Mouse (Mus musculus): Measurements from ENCODE around the gene Vwa3b. TPM values are rescaled to one million over a fixed set of nuclear protein-coding genes. Genes with fewer than 3 reads are reported as not detected.

The Vwa3b gene
- 0.23 and 0.29 TPM in 2 replicates for polyA plus RNA-seq (2015; fragmentation: Nextera tagmentation; extraction: Ambion mirVana)

DNA sequence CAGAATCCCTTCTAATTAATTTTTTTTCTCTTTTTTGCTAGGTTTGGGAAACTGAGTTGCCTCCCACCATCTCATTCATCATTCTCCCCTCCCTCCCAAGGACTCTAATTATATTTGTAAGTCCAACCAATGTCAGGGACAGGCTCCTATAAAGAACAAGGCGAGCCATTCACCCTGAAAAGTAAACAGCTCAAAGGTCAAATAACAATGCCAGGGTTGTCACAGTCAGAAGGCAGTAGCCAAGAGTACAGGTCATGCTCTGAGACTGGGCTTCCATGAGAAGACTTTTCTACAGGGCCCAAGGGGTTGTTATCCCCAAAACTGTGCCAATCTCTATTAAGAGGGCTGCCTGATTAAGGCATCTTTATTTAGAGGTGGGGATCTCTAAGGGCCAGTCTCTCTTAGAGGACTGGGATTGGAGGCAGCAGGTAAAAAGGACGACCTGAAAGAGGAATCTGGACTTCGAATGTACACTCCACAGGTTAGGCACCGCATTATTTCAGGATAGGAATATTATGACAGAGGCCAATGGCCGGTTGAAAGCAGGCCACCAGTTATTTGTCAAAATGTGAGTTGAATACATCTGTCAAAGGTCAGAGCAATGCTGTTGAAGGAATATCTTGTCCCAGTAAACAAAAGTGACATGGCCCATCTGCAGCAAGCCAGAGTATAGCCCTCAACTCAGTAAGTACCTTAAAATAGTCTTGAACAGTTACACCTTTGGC lies at the start of gene Vwa3b:
Vwa3b (plus strand) TSS at position 635 of the 725 bp plus-strand sequence.
- no peaks in the 10 kb centered on the region for H3K9me3 ChIP-seq (replicated peaks)
- peaks cover 10% of the 10 kb centered on the region for H3K4me1 ChIP-seq (replicated peaks)
- no peaks in the 10 kb centered on the region for H3K36me3 ChIP-seq
- 80% methylated on average over 5 of the region's 5 CpGs for WGBS
- H3K27ac ChIP-seq = no peak within 1 kb of the TSS
- H3K4me2 ChIP-seq = no peak within 1 kb of the TSS
- no peak within 1 kb of the TSS for H3K9ac ChIP-seq
- H3K4me3 ChIP-seq = no peak within 1 kb of the TSS
- H3K27me3 ChIP-seq = 0 out of 2 replicates have a peak, but pooled peaks cover 3% of the 10 kb centered on the region
- ATAC-seq (replicated peaks; ENCODE audit: insufficient number of reproducible peaks, insufficient read depth, low FRiP score, low read depth) = no peak

DNA sequence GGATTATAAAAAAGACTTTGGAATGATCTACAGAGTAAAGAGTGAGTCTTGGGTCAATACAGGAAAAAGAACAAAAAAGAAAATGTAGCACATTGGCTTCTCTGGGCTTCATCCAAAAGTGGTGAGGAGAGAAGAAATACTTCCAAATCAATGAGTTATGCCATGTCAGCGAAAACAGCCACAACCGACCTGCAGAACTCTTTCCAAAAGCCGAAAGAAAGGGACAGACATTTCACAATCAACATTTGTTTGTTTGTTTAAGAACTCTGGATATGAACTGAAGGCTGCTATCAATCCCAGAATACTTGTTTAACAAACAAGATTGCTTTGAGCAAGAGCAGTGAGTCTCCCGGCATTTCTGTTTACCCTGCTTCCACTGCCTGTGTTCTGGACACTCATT lies 49.6 kb upstream of the Vwa3b start:
- WGBS = 68% methylated on average over 4 of the region's 4 CpGs
- Histone ChIP-seq H3K27ac (no peak overlapping the region), H3K27me3 (no peaks in the 10 kb centered on the region), H3K4me3 (no peak overlapping the region), H3K36me3 (no peaks in the 10 kb centered on the region), H3K9ac (no peak overlapping the region), H3K4me2 (no peak overlapping the region), H3K9me3 (replicated peaks) (no peaks in the 10 kb centered on the region), H3K4me1 (replicated peaks) (no peaks in the 10 kb centered on the region)
- no peak for ATAC-seq (replicated peaks; ENCODE audit: insufficient number of reproducible peaks, insufficient read depth, low FRiP score, low read depth)

DNA sequence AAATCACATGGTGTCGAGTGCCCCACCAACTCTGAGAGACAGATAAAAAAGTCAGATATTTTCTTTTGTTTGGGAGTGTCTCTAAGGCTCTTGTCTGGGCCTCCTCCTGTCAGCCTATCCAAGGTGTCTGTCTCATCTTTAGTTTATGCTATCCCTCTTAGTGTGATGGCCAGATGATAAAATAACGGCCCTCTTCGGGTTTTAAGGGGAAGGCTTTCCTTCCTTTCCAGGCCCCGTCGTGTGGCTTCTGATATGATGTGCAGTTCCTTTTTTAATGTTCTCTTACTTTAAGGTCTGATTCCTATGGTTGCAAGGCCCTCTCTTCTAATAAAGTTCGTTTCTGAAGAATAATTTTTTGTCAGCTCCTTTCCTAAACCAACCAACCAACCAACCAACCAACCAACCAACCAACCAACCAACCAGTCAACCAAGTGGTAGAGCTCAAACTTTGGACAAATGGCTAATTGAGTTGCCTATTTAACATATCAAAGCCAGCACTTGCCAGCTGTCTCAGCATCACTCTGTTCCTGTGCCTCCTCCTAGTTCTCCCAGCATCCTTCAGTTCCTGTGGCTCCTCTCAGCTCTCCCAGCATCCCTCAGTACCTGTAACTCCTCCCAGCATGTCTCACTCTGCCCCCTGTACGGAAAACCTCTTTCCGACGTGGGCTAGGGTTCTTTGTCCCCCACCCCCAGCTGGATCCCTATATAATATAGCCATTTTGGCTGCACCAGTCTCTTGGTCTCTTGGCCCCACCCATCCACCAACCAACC lies 44.0 kb upstream of the Vwa3b start:
- Histone ChIP-seq H3K36me3 (no peaks in the 10 kb centered on the region), H3K9ac (no peak overlapping the region), H3K4me3 (no peak overlapping the region), H3K9me3 (replicated peaks) (no peaks in the 10 kb centered on the region), H3K4me2 (no peak overlapping the region), H3K27ac (no peak overlapping the region), H3K4me1 (replicated peaks) (no peaks in the 10 kb centered on the region), H3K27me3 (no peaks in the 10 kb centered on the region)
- ATAC-seq (replicated peaks; ENCODE audit: insufficient number of reproducible peaks, insufficient read depth, low FRiP score, low read depth) = no peak
- 79% methylated on average over 9 of the region's 9 CpGs for WGBS

DNA sequence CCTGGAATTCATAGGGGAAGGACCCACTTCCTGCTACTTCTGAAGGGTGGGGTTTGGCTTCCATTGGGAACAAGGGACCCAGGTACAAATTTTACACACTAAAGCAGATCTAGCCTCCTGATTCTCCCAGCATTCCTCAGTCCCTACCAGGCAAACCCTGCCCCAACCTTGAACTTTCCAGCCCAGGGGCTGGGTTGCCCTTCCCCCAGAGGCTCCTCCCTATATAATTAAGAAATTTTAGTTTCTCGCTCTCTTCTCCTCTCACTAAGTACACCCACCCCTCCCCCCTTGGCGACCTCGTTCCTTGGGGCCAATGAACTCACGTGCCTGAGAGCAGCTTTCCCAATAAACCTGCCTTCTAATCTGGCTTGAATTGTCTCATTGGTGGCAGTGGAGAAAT lies 42.6 kb upstream of the Vwa3b start:
- Histone ChIP-seq H3K4me1 (replicated peaks) (no peaks in the 10 kb centered on the region), H3K9me3 (replicated peaks) (no peaks in the 10 kb centered on the region), H3K4me3 (no peak overlapping the region), H3K9ac (no peak overlapping the region), H3K27ac (no peak overlapping the region), H3K36me3 (no peaks in the 10 kb centered on the region), H3K4me2 (no peak overlapping the region), H3K27me3 (no peaks in the 10 kb centered on the region)
- WGBS = 40% methylated on average over 4 of the region's 4 CpGs
- no peak for ATAC-seq (replicated peaks; ENCODE audit: insufficient number of reproducible peaks, insufficient read depth, low FRiP score, low read depth)

DNA sequence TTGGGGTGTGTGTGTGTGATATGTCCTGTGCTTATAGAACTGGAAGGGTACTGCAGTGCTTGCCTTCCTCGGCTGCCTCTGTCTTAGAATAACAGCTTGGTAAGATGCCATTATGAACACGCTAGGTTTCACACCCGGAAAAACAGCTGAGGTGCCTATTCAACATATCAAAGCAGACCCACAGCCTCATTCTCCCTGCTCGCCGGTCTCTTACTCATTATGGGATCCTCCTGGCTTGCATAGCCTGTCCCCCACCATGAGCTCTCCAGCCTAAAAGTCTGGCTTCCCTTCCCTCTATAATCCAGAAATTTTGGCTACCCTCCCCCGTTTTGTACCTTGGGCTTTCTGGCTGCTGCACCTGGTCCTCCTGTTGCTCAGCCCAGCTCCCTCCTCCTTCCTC lies 42.0 kb upstream of the Vwa3b start:
- ATAC-seq (replicated peaks; ENCODE audit: insufficient number of reproducible peaks, insufficient read depth, low FRiP score, low read depth) = no peak
- H3K27me3 ChIP-seq = no peaks in the 10 kb centered on the region

DNA sequence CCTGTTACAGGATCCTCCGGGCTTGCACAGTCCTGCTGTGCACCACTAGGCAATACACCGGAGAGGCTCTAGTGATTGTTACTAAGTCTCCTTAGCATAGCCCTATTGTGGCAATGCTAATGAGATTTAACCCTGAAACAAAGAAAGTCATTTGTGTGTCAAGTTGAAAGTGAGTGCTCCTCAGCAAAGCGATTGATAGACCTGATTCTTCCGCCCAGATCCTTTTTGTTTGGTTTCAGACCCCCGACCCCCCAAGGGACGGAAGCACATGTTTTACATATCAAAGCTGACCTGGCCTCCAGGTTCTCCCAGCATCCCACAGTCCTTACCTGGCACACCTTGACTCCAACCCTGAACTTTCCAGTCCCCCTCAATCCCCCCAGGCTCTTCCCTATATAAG lies 40.5 kb upstream of the Vwa3b start:
- no peak for ATAC-seq (replicated peaks; ENCODE audit: insufficient number of reproducible peaks, insufficient read depth, low FRiP score, low read depth)
- Histone ChIP-seq H3K9me3 (replicated peaks) (no peaks in the 10 kb centered on the region), H3K27me3 (no peaks in the 10 kb centered on the region), H3K27ac (no peak overlapping the region), H3K4me2 (no peak overlapping the region), H3K9ac (no peak overlapping the region), H3K4me1 (replicated peaks) (no peaks in the 10 kb centered on the region), H3K36me3 (no peaks in the 10 kb centered on the region), H3K4me3 (no peak overlapping the region)
- WGBS = 57% methylated on average over 6 of the region's 6 CpGs

More for the DNA sequence above, 42.0 kb upstream of the Vwa3b start:
- Histone ChIP-seq H3K4me1 (replicated peaks) (no peaks in the 10 kb centered on the region), H3K27ac (no peak overlapping the region), H3K9ac (no peak overlapping the region), H3K4me3 (no peak overlapping the region), H3K36me3 (no peaks in the 10 kb centered on the region), H3K9me3 (replicated peaks) (no peaks in the 10 kb centered on the region), H3K4me2 (no peak overlapping the region)
- WGBS = 30% methylated on average over 6 of the region's 6 CpGs

DNA sequence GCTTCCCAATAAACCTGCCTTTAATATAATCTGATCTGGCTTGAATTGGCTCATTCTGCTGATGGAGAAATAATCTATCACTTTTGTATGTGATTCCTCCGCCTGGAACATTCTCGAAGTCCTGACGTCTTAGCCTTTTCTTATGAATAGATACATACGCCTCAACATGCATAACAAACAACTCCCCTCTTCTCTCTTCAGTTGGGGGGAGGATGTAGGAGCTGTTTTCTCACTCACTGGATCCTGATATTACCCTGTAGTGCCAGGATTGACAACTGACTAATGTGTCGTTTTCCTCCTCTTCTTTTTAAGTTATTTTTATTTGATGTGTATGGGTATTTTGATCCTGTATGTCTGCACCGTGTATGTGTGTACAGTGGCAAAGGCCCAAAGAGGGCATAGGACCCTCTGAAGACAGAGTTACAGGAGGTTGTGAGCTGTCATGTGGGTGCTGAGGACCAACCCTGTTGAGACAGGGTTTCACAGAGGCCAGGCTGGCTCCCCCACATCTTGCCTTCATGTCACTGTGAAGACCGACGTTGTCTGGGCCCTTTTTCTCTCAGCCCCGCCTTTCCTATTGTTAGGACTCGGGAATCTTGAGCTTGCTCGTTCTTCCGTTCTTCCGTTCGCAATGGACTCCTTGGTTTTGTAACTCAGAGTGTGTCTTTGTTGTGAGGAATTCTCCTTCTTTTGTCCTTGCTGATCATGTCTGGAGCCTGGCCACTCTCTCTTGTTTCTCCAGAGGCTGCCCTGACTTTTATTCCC lies 39.8 kb upstream of the Vwa3b start:
- H3K27me3 ChIP-seq = no peaks in the 10 kb centered on the region
- no peak overlapping the region for H3K9ac ChIP-seq
- H3K4me2 ChIP-seq = no peak overlapping the region
- no peaks in the 10 kb centered on the region for H3K36me3 ChIP-seq
- no peak for ATAC-seq (replicated peaks; ENCODE audit: insufficient number of reproducible peaks, insufficient read depth, low FRiP score, low read depth)
- no peak overlapping the region for H3K27ac ChIP-seq
- no peaks in the 10 kb centered on the region for H3K9me3 ChIP-seq (replicated peaks)
- no peak overlapping the region for H3K4me3 ChIP-seq
- H3K4me1 ChIP-seq (replicated peaks) = no peaks in the 10 kb centered on the region
- WGBS = 67% methylated on average over 14 of the region's 14 CpGs

DNA sequence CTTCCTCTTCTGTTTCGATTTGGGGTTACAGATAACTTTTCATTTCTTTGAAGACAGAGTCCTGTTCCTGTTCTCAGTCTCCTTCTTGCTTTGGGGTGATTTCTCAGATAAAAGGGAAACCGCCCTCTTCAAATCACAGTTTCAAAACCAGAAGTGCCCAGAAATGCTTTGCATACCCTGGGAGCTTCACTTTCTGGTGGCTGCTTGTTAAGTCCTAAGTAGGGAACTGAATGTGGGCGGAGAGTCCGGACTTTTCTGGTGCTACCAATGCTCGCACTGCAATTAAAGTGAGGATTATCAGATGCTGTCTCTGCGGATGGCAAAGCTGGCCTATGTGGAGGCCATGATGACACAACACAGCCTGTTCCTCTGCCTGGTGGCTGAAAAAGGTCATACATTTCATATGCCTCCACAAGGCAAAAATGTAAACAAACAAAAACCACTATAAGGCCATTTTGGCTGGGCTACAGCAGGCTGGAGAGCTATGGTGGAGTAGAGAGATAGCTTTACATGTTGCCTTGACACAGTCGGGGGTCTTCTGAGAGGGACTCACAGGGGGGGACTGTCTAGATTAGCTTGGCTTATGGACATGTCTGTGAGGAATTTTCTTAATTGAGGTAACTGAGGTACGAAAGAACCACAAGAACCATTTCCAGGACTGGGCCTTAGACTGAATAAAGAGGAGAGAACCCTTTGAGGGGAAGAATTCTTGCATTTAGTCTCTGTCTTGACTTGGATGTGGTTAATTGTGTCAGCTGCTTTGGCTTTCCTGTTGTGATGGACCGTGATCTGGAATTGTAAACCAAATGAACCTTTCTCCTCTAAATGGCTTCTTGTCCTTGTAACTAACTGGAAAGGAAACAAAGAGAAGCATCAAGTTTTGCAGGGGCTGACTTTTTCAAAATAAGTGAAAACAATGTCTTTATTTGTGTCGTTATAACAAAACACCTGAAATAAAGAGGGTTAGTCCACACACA lies 38.9 kb upstream of the Vwa3b start:
- Histone ChIP-seq H3K4me2 (no peak overlapping the region), H3K27me3 (no peaks in the 10 kb centered on the region), H3K27ac (no peak overlapping the region), H3K9ac (no peak overlapping the region), H3K9me3 (replicated peaks) (no peaks in the 10 kb centered on the region), H3K4me1 (replicated peaks) (no peaks in the 10 kb centered on the region), H3K4me3 (no peak overlapping the region), H3K36me3 (no peaks in the 10 kb centered on the region)
- 75% methylated on average over 10 of the region's 10 CpGs for WGBS
- no peak for ATAC-seq (replicated peaks; ENCODE audit: insufficient number of reproducible peaks, insufficient read depth, low FRiP score, low read depth)

DNA sequence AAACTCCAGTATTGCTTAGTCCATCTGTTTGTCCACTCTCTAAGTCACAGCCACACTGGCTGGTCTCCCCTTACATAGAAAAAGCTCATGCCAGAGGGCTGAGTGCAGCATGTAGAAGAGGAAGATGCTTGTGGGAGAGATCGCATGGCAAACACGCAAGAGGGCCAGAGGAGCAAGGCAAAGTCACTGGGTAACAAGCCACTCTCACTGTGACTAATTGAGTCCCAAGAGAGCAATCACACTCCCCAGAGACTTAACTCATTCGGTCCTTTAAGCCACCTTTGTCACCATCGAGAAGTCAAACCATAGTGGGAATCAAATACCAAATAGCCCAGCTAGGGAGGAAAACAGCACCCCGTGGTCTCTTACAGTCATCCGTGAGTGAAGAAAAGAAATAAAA lies 38.2 kb upstream of the Vwa3b start:
- Histone ChIP-seq H3K27ac (no peak overlapping the region), H3K9ac (no peak overlapping the region), H3K9me3 (replicated peaks) (no peaks in the 10 kb centered on the region), H3K27me3 (no peaks in the 10 kb centered on the region), H3K4me1 (replicated peaks) (no peaks in the 10 kb centered on the region), H3K4me3 (no peak overlapping the region), H3K4me2 (no peak overlapping the region), H3K36me3 (no peaks in the 10 kb centered on the region)
- no peak for ATAC-seq (replicated peaks; ENCODE audit: insufficient number of reproducible peaks, insufficient read depth, low FRiP score, low read depth)
- 81% methylated on average over 6 of the region's 6 CpGs for WGBS

DNA sequence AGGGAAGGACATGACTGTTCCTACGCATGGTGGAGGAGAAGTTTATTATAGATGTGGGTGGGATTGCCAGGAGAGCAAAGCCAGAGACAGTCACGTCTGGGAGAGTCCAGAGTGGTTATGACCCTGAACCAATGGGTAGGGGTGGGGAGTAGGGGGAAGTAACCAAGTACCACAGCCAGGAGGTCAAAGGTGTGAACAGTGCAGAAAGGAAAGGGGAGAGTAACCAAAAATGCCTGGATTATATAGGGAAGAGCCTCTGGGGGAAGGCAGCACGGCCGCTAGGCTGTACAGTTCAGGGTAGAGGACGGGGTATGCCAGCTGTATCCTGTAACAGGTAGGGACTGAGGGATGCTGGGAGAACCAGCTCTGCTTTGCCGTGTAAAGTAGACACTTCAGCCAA lies 37.8 kb upstream of the Vwa3b start:
- H3K36me3 ChIP-seq = no peaks in the 10 kb centered on the region
- H3K9ac ChIP-seq = no peak overlapping the region
- H3K4me3 ChIP-seq = no peak overlapping the region
- H3K27me3 ChIP-seq = no peaks in the 10 kb centered on the region
- H3K27ac ChIP-seq = no peak overlapping the region
- ATAC-seq (replicated peaks; ENCODE audit: insufficient number of reproducible peaks, insufficient read depth, low FRiP score, low read depth) = no peak
- H3K9me3 ChIP-seq (replicated peaks) = no peaks in the 10 kb centered on the region
- no peak overlapping the region for H3K4me2 ChIP-seq
- no peaks in the 10 kb centered on the region for H3K4me1 ChIP-seq (replicated peaks)
- 74% methylated on average over 6 of the region's 6 CpGs for WGBS
